Mouse (Mus musculus): ENCODE data around the gene Osgep. TPM values are rescaled to one million over a fixed set of nuclear protein-coding genes. Genes with fewer than 3 reads are reported as not detected.
"Not testable (repeated sequence)": the region's sequence is repeated elsewhere in the genome, so short reads cannot be mapped to it uniquely, and the experiment has no call there.

The Osgep gene
- polyA plus RNA-seq, 1 experiment from 2014 or later, result 119 TPM

- Histone ChIP-seq H3K4me1 (replicated peaks; ENCODE audit: control insufficient read depth, insufficient read depth, low read length) (no peaks in the 10 kb centered on the region), H3K27me3 (replicated peaks; ENCODE audit: control insufficient read depth, insufficient read depth, low read length) (no peaks in the 10 kb centered on the region), H3K9ac (ENCODE audit: low read depth, low read length) (no peak overlapping the region), H3K27ac (ENCODE audit: low read depth, low read length) (no peak overlapping the region), H3K4me2 (no peak overlapping the region), H3K36me3 (ENCODE audit: control insufficient read depth, insufficient read depth, low read length) (no peaks in the 10 kb centered on the region), H3K4me3 (ENCODE audit: low read depth, low read length) (no peak overlapping the region), H3K9me3 (ENCODE audit: control insufficient read depth, low read length) (no peaks in the 10 kb centered on the region)
- WGBS, result 82% methylated on average over 3 of the region's 3 CpGs
- DNase-seq (ENCODE audit: low spot score) (no peak), ATAC-seq (replicated peaks; ENCODE audit: low FRiP score) (no peak)
These were observed 57.7 kb downstream of the Osgep start for GRCm38 (mm10) chr14:50866966-50867365.

- H3K4me1 ChIP-seq (replicated peaks; ENCODE audit: control insufficient read depth, insufficient read depth, low read length); H3K4me2 ChIP-seq; DNase-seq (ENCODE audit: low spot score); H3K4me3 ChIP-seq (ENCODE audit: low read depth, low read length); H3K9me3 ChIP-seq (ENCODE audit: control insufficient read depth, low read length); H3K9ac ChIP-seq (ENCODE audit: low read depth, low read length); H3K27ac ChIP-seq (ENCODE audit: low read depth, low read length); H3K27me3 ChIP-seq (replicated peaks; ENCODE audit: control insufficient read depth, insufficient read depth, low read length); ATAC-seq (replicated peaks; ENCODE audit: low FRiP score); H3K36me3 ChIP-seq (ENCODE audit: control insufficient read depth, insufficient read depth, low read length): not testable (repeated sequence)
These were observed 59.7 kb downstream of the Osgep start for GRCm38 (mm10) chr14:50865005-50865404.

- Histone ChIP-seq H3K4me1 (replicated peaks; ENCODE audit: control insufficient read depth, insufficient read depth, low read length) (no peaks in the 10 kb centered on the region), H3K27me3 (replicated peaks; ENCODE audit: control insufficient read depth, insufficient read depth, low read length) (no peaks in the 10 kb centered on the region), H3K36me3 (ENCODE audit: control insufficient read depth, insufficient read depth, low read length) (peaks cover 3% of the 10 kb centered on the region), H3K4me2 (no peak overlapping the region), H3K9ac (ENCODE audit: low read depth, low read length) (no peak overlapping the region), H3K9me3 (ENCODE audit: control insufficient read depth, low read length) (no peaks in the 10 kb centered on the region), H3K27ac (ENCODE audit: low read depth, low read length) (no peak overlapping the region), H3K4me3 (ENCODE audit: low read depth, low read length) (no peak overlapping the region)
- 88% methylated on average over 10 of the region's 10 CpGs for WGBS
- DNase-seq (ENCODE audit: low spot score), result no peak
- ATAC-seq (replicated peaks; ENCODE audit: low FRiP score), result no peak
These were observed 62.1 kb downstream of the Osgep start for GRCm38 (mm10) chr14:50862641-50863040.

Other genes with a start within 250 kb of the Osgep start
- gene Olfr747, start 231.7 kb downstream of the Osgep start, polyA plus RNA-seq (2014; fragmentation: Nextera tagmentation; extraction: Ambion mirVana), result not detected in 2 replicates
- gene Olfr748, start 217.5 kb downstream of the Osgep start, polyA plus RNA-seq (2014; fragmentation: Nextera tagmentation; extraction: Ambion mirVana), result not detected in 2 replicates
- gene Olfr749, start 179.8 kb downstream of the Osgep start, polyA plus RNA-seq (2014; fragmentation: Nextera tagmentation; extraction: Ambion mirVana), result not detected in 2 replicates
- 43.5 and 44.6 TPM in 2 replicates for gene Ttc5, start 139.4 kb downstream of the Osgep start, polyA plus RNA-seq (2014; fragmentation: Nextera tagmentation; extraction: Ambion mirVana)
- gene Ccnb1ip1, start 117.2 kb downstream of the Osgep start, polyA plus RNA-seq (2014; fragmentation: Nextera tagmentation; extraction: Ambion mirVana), result not detected in 2 replicates
- 76.7 and 77.5 TPM in 2 replicates for gene Parp2, start 117.1 kb downstream of the Osgep start, polyA plus RNA-seq (2014; fragmentation: Nextera tagmentation; extraction: Ambion mirVana)
- gene Tep1, start 54.3 kb downstream of the Osgep start, polyA plus RNA-seq (2014; fragmentation: Nextera tagmentation; extraction: Ambion mirVana), result 4.6 and 5.5 TPM in 2 replicates
- 0.34 and 0.47 TPM in 2 replicates for gene Klhl33, start 27.4 kb downstream of the Osgep start, polyA plus RNA-seq (2014; fragmentation: Nextera tagmentation; extraction: Ambion mirVana)
- gene Apex1, start 75 bp upstream of the Osgep start, polyA plus RNA-seq (2014; fragmentation: Nextera tagmentation; extraction: Ambion mirVana), result 251 and 267 TPM in 2 replicates
- gene Pip4p1, start 6.0 kb upstream of the Osgep start, polyA plus RNA-seq (2014; fragmentation: Nextera tagmentation; extraction: Ambion mirVana), result 36.9 and 42.2 TPM in 2 replicates
- gene Pnp, start 6.2 kb upstream of the Osgep start, polyA plus RNA-seq (2014; fragmentation: Nextera tagmentation; extraction: Ambion mirVana), result 86.7 and 87.7 TPM in 2 replicates
- not detected in 2 replicates for gene Gm49342, start 19.6 kb upstream of the Osgep start, polyA plus RNA-seq (2014; fragmentation: Nextera tagmentation; extraction: Ambion mirVana)
- gene Pnp2, start 31.1 kb upstream of the Osgep start, polyA plus RNA-seq (2014; fragmentation: Nextera tagmentation; extraction: Ambion mirVana), result 2.8 and 2.9 TPM in 2 replicates
- not detected in 2 replicates for gene Rnase10, start 82.9 kb upstream of the Osgep start, polyA plus RNA-seq (2014; fragmentation: Nextera tagmentation; extraction: Ambion mirVana)
- not detected in 2 replicates for gene Rnase9, start 117.0 kb upstream of the Osgep start, polyA plus RNA-seq (2014; fragmentation: Nextera tagmentation; extraction: Ambion mirVana)
- gene Rnase11, start 125.3 kb upstream of the Osgep start, polyA plus RNA-seq (2014; fragmentation: Nextera tagmentation; extraction: Ambion mirVana), result not detected in 2 replicates
- gene Rnase12, start 132.8 kb upstream of the Osgep start, polyA plus RNA-seq (2014; fragmentation: Nextera tagmentation; extraction: Ambion mirVana), result 1.4 and 1.6 TPM in 2 replicates
- gene Olfr750, start 149.5 kb upstream of the Osgep start, polyA plus RNA-seq (2014; fragmentation: Nextera tagmentation; extraction: Ambion mirVana), result not detected in 2 replicates
- gene Rnase4, start 166.2 kb upstream of the Osgep start, polyA plus RNA-seq (2014; fragmentation: Nextera tagmentation; extraction: Ambion mirVana), result 13.3 and 13.6 TPM in 2 replicates
- 3.6 and 4.0 TPM in 2 replicates for gene Ang, start 166.3 kb upstream of the Osgep start, polyA plus RNA-seq (2014; fragmentation: Nextera tagmentation; extraction: Ambion mirVana)
- gene Eddm3b, start 189.5 kb upstream of the Osgep start, polyA plus RNA-seq (2014; fragmentation: Nextera tagmentation; extraction: Ambion mirVana), result not detected in 2 replicates
- gene Rnase6, start 199.0 kb upstream of the Osgep start, polyA plus RNA-seq (2014; fragmentation: Nextera tagmentation; extraction: Ambion mirVana), result 3.2 and 4.2 TPM in 2 replicates
- not detected in 2 replicates for gene Rnase1, start 221.9 kb upstream of the Osgep start, polyA plus RNA-seq (2014; fragmentation: Nextera tagmentation; extraction: Ambion mirVana)
- gene Rnase2b, start 237.4 kb upstream of the Osgep start, polyA plus RNA-seq (2014; fragmentation: Nextera tagmentation; extraction: Ambion mirVana), result not detected in 2 replicates